Mouse (Mus musculus) urinary bladder, postnatal 25 days (tissue): ENCODE measurements around the gene Kif5a.

Experiments used
- DNase-seq: peaks from one replicate; pipeline ENCODE4 v3.0.0; 2022; ENCODE audit warnings: low spot score

Gene Kif5a

GRCm38 (mm10) chr10:127266112-127267091 lies 3.3 kb upstream of the Kif5a start, which contains the start of gene Dctn2:
Gene Dctn2 (plus strand): TSS chr10:127266368.
- peak; percentile 83 for DNase-seq

DNA sequence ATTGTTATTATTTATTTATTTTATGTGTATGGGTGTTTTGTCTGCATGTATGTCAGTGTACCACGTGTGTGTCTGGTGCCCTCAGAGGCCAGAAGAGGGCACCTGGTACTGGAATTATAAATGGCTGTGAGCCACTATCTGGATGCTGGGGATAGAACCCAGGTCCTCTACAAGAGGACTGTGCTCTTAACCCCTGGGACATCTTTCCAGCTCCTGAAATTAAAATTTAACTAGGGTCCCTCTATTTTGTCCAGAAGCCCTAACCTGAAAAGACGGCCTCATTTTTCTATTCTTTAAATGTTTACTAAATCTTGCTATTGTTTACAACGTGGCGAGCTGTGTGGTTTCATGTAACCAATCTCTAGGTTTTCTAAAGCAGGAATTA lies 2.6 kb upstream of the Kif5a start:
- no peak for DNase-seq

- no peak for DNase-seq
These were observed 1.8 kb upstream of the Kif5a start for GRCm38 (mm10) chr10:127264971-127265370.

DNA sequence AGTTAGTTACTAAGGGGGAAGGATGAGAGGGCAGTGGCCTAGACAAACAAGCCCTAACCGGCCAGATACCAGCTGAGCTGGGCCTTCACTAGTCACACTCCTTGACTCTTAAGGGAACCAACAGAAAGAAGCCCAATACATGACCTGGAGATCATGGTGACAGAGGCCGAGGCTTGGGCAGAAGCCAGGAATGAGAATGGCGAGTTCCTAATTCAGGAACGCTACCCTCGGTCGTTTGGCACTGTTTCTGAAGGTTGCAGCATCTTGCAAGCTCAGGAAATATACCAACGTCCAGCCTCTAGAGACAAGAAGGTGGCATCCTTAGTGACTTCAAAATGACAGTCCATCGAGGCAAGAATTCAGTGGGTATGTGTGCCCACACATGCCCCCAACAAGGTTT lies 1.2 kb upstream of the Kif5a start:
- DNase-seq: no peak

DNA sequence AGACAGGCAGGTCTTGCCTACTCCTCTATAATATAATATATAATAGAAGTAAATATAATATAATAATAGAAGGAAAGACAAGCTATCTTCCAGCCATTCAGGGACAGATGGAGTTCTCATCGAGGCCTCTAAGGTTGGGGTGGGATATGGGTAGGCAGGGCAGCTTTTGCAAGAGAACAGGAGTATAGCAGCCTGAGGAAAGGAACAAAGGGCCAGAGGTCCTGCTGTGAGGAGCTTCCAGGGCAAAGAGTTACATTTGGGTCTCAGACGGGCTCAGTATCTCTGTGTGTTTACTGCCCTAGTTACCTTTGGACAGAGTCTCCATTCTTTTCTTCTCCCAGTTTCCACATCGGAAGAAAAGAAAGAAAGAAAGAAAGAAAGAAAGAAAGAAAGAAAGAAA lies 483 bp upstream of the Kif5a start:
- DNase-seq: no peak

GRCm38 (mm10) chr10:127261706-127262547 lies 1.2 kb downstream of the Kif5a start:
- no peak for DNase-seq

- DNase-seq: no peak
These were observed 4.7 kb downstream of the Kif5a start for GRCm38 (mm10) chr10:127258489-127258888.

GRCm38 (mm10) chr10:127257790-127258189 lies 5.4 kb downstream of the Kif5a start:
- no peak for DNase-seq

- peak; percentile 27 for DNase-seq
These were observed 7.4 kb downstream of the Kif5a start for GRCm38 (mm10) chr10:127255625-127256345.

- DNase-seq: no peak
These were observed 12.3 kb downstream of the Kif5a start for GRCm38 (mm10) chr10:127250810-127251209.

DNA sequence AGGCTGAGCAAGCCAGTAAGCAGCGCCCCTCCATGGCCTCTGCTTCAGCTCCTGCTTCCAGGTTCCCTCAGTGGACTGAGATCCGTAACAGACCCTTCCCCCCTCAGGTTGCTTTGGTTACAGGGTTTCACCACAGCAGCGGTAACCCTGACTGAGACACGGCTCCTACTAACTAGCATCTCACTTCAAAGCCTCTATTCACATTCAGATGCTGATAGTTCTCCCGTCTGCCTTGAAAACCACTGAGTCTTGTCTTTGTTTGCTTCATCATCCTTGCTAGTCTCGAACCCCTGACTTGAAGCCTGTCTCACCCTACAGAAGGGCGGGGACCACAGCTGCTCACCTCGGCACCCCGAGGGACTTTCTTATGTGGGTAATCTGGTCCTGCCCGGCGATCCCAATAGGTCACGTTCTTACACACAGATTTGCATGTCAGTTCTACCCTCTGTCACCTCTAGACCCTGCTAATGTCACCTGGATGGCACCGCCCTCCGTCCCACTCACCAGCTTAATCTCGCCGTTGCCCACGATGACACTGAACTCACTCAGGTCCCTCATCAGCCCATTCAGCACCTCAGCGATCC lies 24.8 kb downstream of the Kif5a start:
- no peak for DNase-seq

- DNase-seq: no peak
These were observed 26.6 kb downstream of the Kif5a start for GRCm38 (mm10) chr10:127236541-127236940.

DNA sequence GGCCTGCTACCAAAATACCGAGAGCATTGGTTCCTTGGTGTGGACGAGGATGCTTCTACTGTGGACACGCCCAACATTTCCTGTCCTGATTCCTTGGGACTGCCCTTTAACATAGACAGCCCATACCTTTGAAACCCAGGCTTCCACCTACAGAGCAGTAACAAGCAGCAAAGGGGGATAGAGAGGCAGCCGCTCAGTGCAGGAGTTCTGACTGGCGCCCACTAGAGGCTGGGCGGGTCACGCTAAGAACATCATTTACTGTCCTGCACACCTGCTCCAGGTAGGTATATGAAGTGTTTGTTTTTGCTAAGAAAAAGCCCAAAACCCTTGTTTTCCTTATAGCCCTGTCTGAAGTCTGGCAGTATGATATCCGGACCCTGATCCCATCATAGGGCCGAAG lies 30.0 kb downstream of the Kif5a start:
- no peak for DNase-seq

GRCm38 (mm10) chr10:127231741-127232140 lies 31.4 kb downstream of the Kif5a start:
- no peak for DNase-seq

DNA sequence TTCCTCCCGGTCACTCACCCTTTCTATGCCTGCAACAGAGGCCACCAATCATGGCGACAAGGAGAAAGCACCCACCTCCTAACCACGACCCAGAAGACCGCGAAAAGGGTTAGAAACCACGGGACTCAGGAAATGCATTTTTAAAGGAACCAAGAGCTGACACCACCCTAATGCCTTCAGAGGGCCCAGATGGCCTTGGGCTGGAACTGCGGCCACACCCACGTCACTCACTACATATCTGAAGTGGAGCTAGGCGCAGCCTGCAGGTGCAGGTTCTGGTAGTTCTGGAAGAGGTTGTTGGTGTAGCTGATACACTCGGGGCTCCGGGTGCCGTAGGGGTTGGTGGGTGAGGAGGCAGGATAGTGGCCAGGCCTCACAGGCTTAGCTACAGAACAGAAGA lies 32.5 kb downstream of the Kif5a start:
- no peak for DNase-seq

- DNase-seq: peak; percentile 47
These were observed 34.3 kb downstream of the Kif5a start for GRCm38 (mm10) chr10:127228897-127229296.

- no peak for DNase-seq
These were observed 36.0 kb downstream of the Kif5a start for GRCm38 (mm10) chr10:127227163-127227562.

- no peak for DNase-seq
These were observed 36.7 kb downstream of the Kif5a start for GRCm38 (mm10) chr10:127226318-127226895.

DNA sequence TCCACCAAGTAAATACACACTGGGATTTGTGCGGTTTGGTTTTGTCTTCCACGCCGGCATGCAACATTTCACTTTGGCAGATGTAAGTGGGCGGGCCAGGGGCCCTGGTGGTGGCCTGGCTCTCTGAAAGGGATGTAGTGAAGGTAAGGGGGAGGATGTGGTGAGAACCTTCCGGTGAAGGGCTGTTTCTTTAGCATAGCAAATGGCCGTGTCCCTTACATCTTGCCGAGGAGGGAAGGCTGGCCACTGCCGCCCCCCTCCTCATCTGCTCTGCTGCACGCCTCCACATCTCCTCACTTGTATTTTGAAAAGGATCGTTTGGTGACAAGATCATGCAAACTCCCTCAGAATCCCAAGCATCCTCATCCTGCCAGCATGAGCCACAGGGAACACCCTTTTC lies 37.4 kb downstream of the Kif5a start:
- no peak for DNase-seq

- no peak for DNase-seq
These were observed 37.9 kb downstream of the Kif5a start for GRCm38 (mm10) chr10:127225213-127225612.

DNA sequence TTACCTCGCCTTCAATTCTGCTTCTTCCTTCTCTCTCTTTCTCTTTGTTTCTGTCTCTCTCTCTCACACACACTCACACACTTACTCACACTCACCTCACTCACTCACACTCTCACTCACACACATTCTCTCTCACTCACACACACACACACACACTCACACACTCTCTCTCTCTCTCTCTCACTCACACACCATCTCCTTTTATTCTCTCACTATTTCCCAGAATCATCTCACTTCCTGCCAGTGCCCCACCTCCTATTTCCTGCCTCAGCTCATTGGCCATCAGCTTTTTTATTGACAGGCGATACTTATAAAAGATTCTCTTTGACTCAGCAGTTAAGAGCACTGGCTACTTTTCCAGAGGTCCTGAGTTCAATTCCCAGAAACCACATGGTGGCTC lies 44.8 kb downstream of the Kif5a start:
- no peak for DNase-seq
